Mouse (Mus musculus) 3134 (cell line): Measurements from ENCODE around the gene Tyrobp.

Source experiments
- DNase-seq: peaks from one replicate; pipeline ENCODE4 v3.0.0-alpha.2; 2011; ENCODE audit warnings: low spot score; ENCODE audit not compliant: insufficient read length; ENCODE audit errors: extremely low read depth

Gene Tyrobp

DNA sequence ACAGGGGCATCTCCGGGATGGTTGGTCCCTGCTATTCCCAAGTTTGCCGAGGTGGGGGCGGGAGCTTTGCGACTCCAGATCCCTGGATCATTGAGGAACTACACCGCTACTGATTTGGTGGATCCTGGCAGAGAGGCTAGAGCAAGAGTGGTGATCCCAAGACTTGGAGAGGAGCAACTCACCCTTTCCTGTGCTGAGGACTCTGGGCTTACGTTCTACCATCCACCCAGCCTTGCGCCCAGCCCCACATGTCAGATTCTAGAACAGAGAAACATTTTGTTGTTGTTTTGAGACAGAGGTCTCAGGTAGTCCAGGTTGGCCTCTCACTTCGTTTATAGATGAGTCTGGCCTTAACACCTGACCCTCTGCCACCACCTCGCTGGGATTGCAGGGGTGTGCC lies 9.0 kb downstream of the Tyrobp start:
- DNase-seq: no peak

DNA sequence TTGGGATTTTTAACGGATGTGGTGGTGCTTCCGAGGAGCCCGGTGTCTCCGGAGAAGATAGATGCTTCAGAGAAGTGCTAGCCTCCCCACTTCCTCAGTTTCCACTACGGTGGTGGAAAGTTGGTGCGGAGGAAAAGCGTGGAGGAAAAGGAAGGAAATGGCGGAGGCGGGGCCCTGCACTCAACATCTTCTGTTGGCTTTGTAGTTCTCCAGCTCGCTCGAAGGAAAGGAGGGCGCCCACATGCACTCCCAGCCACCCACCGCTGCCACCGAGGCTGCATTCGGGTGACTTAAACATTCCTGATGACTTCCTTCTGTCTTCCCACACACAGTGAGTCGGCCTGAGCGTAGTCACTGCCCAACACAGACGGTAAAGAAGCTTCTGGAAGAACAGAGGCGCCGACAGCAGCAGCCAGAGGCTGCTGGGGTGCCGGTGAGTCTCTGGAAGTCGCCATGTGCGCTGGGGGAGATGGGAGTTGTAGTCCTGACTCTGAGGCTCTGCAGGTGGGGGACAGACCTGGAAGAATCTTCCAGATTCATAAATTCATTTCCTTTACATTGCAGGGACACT lies 9.6 kb downstream of the Tyrobp start:
- DNase-seq: no peak

DNA sequence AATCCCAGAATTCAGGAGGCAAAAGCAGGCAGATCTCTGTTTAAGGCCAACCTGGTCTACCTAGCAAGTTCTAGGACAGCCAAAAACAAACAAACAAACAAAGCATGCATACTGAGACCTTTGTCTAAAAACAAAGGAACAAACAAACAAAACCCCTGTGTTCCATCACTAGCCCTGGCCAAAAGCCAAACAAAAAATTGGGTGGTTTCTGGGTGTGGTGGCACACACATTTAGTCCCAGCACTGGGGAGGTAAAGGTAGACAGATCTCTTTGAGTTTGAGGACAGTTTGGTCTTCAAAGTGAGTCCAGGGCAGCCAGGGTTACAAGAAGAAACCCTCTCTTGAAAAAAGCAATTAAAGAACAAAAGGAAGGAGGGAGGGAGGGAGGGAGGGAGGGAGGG lies 15.8 kb downstream of the Tyrobp start:
- DNase-seq: no peak

DNA sequence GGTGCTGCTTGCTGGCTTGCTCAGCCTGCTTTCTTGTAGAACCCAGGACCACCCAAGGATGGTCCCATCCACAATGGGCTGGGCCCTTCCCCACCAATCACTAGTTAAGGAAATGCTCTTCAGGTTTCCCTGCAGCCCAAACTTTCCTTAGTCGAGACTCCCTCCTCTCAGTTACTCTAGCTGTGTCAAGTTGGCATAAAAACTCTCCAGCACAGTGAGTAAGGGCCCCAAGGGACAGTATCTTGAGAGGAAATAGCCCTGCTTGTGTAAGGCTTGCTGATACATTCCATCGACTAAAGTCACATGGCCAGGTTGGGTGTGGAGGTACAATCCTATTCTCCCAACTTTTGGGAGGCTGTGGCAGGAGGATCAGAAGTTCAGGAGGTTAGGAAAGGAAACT lies 16.6 kb downstream of the Tyrobp start:
- peak; percentile 66 for DNase-seq

DNA sequence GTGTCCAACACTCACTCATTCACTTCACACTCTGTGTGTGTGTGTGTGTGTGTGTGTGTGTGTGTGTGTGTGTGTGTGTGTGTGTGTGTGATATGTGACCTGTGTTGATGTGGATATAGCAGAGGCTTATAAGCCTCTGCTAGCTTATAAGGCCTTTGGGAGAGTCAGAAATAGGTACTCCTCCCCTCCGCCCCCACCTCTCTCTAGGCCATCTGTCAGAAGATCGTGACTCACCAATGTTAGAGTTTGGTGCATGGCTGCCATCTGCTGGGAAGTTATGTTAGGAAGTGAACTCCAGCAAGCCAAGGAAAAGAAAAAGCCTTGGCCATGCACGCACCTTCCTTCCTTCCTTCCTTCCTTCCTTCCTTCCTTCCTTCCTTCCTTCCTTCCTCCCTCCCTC lies 18.2 kb downstream of the Tyrobp start:
- peak; percentile 37 for DNase-seq

DNA sequence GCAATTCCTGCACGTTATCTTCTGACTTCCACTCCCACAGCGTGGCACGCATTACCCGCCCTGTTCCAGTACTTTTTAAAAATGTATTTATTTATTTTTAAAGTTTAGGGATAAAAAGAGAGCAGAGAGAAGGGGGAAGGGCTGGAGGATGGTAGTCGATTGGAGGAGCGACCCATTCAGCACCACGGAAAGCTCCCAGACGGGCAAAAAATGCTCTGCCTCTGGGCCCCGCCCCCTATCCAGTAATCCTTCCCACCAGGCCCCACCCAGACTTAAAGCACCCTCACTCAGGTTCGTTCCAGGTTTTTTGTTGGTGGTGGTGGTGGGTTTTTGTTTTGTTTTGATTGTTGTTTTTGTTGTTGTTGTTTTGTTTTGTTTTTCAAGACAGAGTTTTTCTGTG lies 20.7 kb downstream of the Tyrobp start:
- DNase-seq: no peak

DNA sequence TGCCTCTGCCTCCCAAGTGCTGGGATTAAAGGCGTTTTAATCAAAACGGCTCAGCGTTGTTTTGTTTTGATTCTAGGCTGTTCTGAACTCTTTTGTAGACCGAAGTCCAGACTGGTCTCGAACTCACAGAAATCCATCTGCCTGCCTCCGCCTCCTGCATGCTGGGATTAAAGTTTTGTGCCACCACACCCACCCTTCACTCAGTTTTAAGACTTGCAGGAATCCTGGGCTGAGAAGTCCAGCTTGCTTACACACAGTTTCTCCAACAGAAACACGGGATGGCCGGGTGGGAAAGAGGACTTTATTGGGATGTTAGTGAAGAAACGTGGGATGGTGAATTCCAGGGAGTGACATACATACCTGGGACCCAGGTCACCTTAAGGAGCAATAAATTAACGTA lies 21.1 kb downstream of the Tyrobp start:
- no peak for DNase-seq

DNA sequence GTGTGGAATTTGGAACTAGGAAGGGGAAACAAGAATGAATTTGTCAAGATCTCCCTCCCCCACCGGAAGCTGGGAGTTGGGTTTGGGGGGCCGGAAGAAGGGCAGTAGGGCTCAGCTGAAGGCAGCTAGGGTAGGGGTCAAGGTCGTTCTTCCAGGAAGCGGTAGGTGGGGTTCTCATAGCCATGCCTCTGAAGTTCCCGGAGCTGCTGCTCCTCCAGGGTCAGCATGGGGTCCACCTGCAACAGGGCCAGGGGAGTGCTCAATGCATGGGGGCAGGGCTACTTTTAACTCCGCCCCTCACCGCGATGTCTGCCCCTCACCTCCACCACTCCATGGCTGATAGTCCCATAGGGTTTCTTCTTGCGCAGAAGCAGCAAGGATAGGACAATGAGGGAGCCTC lies 21.6 kb downstream of the Tyrobp start:
- no peak for DNase-seq

DNA sequence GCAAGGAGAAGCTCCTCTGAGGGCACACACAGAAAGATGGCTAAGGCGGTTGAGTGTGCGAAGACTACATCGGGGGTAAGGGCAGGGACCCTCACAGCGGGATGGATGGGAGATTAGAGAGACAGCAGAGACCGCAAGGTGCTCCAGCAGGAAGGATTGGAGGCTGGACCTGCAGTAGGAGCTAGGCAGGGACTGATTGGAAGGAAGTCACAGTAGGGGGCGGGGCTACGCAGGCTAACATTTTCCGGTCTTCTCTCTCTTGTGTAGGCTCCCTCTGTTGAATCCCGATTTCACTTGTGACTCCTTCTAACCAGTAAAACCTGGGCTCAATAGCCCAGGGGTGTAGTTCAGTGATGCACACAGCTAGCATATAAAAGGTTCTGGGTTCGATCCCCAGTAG lies 23.3 kb downstream of the Tyrobp start:
- no peak for DNase-seq

DNA sequence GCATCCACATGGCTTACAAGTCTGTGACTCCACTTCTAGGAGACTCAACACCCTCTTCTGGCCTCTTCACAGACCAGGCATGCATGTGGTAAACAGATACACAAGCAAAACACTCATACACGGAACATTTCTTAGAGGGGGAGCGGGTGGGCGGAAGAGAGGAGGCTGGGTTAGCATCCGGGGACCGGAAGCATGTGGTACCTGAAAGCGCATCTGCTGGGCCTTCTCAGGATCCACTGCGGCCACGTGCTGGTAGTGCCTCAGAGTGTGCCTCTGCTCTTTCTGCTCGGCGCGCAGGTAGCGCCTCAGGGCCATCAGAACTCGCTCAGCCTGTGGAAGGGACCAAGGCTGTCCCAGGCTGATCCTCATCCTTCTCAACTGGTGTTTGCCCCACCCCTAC lies 26.2 kb downstream of the Tyrobp start:
- no peak for DNase-seq

DNA sequence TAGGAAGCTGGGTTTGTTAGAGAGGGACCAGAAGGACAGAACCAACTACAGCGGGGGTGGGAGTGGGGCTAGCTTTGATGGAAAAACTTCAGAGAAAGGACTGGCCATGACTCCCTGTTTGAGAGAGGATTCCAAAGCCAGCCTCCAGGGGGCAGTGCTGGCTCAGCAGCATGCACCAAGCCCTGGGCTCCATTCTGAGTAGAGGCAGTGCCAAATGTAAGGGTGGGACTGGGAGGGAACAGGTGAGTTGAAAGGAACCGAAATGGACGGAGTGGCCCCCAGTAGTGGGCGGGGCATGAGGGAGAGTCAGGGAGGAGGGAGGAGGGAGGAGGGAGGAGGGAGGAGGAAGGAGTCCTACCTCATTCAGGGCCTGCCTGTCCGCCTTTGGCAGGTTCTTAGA lies 27.1 kb downstream of the Tyrobp start:
- DNase-seq: no peak

DNA sequence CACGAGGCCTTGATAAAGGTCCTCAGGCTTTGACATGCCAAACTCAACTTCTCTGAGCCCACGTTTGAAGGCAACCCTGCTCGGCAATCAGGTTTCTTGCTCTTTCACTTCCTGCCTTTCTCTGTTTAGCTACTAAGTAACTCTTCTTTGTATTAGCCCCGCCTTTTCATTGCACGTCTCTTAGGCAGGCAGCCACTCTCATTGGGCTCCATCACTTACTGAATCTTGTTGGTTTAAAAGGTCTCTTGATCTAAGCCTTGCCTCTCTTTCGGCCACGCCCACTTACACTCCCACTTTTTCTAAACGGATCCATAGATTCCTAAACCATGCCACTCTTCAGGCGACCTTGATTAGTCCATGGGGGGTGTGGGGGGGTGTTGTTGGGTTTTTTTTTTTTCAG lies 30.1 kb downstream of the Tyrobp start:
- DNase-seq: no peak

DNA sequence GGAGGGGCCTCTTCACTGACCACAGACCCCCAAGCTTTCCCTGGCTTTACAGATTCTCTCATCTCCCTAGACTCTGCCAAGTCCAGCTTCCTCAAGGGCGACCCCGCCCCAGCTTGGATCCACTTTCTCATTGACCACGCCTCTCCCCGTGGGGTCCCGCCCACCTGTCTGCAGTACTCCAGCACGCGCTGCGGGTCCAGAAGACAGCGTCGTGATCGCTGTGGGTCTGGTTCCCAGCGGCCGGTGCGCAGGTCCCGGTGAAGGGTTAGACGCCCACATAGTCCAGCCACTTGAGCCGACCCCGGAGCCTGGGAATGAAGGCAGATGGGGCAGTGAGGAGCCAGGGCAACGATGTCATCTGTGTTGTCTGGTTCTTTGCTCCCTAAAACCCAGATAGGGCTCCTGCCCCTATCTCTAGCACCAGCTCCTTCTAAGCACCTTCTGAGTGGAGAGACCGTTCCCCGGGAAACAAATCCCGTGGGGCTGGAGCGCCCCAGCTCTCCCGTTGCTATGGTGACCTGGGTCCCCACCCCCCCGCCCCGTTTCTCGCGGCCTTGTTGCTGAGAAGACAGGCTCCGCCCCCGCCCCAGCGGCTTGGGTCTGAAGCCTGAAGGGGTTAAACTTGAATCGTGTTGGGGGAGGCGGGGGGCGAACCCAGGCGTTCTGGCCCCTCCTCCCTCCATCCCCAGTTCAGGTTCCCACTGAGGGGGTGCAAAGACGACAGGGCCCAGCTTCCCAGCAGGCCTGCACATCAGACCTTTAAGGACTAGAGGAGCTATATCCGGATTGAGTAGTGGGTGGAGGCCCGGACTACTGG lies 30.8 kb downstream of the Tyrobp start:
- no peak for DNase-seq

DNA sequence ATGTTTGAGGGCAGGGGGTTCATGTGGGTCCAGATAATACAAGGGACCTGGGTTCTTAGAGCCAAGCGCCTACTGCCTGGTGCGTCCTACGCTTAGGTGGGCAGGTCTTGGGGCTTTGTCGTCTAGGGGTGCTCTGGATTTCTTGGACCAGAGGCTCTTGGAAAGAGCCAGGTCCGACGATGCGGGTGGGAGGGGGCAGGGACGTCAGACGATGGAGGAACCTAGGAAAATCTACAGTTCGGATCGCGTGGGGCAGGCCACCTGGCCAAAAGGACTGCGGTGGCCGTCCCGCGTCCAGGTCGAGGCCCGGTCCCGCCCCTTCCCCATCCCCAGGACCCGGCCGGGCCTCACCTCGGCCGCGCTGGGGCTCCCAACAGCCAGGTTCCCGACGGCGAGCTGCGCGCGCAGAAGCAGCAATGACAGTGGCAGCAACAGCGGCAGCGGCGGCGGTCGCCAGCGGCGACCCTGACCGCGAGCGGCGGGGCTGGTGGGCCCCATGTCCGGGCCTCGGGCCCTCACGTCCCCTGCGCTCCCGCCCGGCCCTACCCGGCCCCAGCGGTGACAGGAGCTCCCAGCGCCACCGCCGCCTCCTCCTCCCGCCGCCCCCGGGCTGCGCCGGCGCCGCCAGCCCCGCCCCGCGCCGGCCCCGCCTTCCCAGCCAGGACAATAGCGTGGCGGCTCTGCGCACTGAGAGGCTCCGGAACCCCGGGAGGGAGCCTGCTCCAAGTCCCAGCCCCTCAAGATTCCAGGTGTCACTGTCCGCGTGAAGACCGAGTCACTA lies 31.6 kb downstream of the Tyrobp start, which contains the start of gene Aplp1:
TSS of gene Aplp1 (minus strand) at position 565 of the 781 bp plus-strand sequence.
- no peak for DNase-seq

DNA sequence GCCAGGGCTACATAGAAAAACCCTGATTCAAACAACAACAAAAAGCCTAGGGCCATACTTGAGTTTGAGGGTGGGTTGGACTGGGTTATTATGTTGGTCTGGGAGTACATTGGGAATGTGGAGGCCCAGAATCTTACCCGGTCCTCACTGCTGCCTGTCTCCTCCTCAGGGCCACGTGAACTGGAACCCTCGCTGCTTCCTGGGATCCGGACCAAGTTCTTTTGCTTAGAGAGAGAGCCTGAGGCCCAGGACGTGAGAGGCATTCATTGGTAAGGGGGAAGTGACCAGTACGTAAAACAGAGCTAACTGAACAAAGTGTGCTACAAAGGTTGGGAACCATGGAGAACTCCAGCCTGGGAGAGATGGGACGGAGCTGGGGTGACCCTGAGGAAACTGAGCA lies 36.7 kb downstream of the Tyrobp start:
- DNase-seq: no peak

DNA sequence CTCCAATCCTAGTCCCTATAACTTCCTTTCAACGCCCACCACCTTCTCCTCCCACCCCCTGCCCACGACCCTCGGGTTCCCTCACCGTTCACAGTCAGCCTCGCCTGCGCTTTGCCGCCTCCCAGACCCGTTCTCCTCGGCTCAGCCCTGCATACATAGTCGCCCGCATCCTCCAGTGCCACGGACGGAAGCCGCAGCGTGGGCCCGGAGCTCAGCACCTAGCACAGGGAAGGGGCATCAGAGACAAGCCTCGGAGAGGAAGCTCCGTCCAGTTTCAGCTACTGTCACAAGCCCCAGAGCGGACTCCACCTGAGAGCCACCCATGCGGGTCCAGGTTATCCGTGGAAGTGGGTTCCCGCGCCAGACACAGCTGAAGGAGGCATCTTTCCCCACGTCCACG lies 39.8 kb downstream of the Tyrobp start:
- DNase-seq: no peak

DNA sequence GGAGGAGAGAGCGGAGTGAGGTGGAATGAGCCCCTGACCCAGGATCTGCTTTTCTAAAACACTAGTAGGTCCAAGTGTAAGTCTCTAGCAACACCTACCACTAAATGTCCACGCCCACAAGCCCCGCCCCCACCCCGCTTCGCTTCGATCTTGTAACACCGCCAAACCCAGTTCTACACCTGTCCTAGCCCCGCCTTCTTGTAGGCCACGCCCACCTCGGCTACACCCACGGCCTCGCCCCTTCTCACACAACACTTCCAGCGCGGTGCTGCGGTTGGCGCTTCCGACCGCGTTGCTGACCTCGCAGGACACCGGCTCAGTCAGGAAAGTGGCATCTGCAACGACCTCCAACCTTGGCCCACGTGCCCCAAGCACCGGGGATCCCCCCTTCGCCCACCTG lies 40.2 kb downstream of the Tyrobp start:
- DNase-seq: no peak

DNA sequence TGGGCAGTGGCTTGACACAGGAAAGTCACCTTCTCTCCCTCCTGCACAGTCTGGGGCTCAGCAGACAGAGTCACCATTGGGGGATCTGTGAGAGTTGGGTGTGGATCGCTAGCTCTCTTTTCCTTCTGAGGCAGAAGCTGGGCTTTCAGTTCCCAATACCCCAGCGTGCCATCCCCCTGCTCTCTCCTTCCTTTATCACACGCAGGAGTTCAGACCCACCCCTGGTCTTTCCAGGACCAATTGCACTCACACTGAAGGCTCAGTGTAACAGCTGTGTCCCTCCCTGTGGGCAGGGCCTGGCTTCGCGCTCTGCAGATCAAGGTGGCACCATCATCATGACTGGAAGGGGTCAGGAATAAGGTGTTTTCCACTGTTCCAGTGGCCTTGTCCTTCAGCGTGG lies 40.7 kb downstream of the Tyrobp start:
- DNase-seq: no peak

DNA sequence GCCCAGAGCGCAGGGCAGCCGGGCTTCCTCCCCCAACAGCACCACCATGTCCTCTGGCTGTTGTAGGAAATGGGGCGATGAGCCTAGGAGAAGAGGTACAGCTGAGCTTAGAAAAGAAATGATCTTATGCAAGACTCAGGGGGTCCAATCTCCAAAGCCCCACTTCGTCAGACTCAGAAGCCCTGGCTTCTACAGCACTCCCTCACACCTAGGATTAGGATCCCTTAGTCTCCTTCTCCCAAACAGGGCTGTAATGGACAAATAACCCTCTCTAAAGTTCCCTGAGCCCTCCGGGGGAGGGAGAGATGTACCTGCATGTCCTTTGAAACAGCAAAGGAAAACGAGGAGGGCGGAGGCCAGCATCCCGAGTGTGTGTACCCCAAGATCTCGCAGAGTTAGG lies 42.9 kb downstream of the Tyrobp start:
- DNase-seq: no peak

DNA sequence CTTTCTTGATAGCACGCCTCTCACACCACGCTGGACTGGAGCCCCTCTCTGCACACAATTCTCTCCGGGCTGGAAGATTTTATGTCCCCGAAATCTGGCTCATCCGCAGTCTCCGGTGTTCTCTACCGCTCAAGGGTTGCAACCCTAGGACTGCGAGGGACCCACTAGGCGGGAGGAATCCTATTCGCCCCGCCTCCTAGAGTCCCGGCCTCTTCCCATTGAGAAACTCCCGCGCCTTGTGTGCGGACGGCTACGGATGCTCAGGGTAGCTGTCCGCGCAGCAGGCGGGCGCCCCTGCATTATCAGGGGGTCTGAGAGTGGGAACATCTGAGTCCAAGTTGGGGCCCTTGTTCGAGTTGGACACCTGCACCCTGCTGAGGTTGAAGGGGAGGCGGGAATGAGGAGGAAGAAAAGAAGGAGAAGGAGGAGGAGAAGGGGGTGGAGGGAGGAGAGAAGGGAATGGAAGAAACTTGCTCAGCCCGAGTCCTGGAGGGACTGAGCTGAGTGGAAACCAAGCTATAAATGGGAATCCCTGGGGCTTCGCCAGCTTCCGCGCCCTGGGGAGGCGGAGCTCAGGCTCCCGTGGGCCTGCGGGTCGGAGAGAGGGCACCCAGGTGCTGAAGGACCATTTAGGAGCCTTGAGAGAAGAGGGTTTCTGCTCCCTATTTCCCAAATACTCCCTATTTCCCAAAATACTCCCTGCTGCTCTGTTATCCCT lies 43.5 kb downstream of the Tyrobp start:
- DNase-seq: no peak

DNA sequence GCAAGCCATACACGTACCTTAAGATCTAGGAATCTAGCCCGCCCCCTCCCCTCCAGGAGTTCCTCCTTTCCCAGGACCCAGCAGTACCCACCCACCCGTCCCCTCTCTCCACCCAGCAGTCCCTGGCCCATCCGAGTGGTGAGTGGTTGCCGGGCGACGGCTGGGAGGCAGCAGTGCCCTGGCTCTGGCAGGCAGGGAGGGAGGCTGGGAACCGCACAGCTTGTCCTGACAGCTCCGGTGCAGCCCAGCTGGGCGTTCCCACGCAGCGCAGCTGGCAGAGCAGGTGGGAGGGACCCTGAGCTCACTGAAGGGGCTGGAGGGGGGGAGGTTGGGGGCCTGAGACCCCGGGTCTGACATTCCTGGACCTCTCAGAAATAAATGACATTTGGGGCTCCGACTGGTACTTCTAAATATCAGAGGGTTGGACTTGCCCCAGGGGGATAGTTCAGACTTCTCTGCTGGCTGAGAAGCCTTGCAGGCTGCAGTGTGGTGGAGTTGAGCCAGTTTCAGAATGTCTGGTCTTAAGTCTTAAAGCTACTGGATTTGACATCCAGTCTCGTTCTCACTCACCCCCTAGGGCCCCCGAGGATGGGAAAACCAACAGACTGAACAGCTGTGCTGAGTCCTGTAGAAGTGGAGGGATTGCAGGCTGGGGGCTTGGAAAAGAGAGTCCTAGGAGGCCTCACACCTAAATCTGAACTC lies 44.2 kb downstream of the Tyrobp start, which contains the start of the genes Kirrel2 and Nphs1:
TSS of gene Kirrel2 (minus strand) at position 62 of the 702 bp plus-strand sequence.
TSS of gene Nphs1 (plus strand) at position 687 of the 702 bp plus-strand sequence.
- no peak for DNase-seq
